Mouse (Mus musculus): ENCODE measurements around the gene Lrrc74a. TPM values are rescaled to one million over a fixed set of nuclear protein-coding genes. Genes with fewer than 3 reads are reported as not detected.

Lrrc74a gene
- total and polyA plus RNA-seq, 3 experiments, result not detected

DNA sequence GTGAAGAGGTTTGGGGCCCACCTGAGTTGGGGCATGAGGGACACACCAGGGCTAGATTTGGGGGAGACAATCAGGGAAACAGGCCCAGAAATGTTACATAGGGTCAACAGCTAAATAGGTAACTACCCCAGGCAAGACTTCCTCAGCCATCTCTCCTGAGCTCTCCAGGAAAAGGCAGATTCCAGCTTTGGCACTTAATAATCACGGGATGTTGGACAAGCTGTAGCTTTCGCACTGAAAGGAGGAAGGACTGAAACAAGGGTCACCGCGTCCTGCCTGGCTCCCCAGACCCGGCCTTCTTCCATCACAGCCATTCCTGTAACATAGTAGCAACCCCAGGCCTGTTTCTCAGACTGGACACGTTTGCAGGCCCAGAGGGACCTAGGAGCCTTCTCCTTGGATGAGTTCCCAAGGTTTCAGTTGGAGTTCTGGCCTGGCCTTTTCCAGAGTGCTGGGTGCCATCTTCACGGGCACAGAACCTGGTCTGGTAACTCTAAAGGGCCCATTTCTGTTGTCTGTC is 42.2 kb downstream of the Lrrc74a start:
- dilution Hi-C loops (cut with MboI; ENCODE audit: extremely low pct_ligation_motif_present, extremely low pct_unique_long_range_greater_than_20kb, low sequenced_read_pairs) (no loop called here), in situ Hi-C loops (cut with MboI; ENCODE audit: low pct_ligation_motif_present, low pct_unique_long_range_greater_than_20kb, low sequenced_read_pairs) (loop anchor here (10.0 kb wide), 1 partner anchor 158 kb away; no protein-coding TSS in a partner anchor)
- TF ChIP-seq MEF2A (IDR thresholded peaks at IDR 0.05; ENCODE audit: borderline replicate concordance, low read depth, low read length) (no peak), ELF1 (IDR thresholded peaks at IDR 0.05; ENCODE audit: low read depth, low read length) (no peak), NRF1 (IDR thresholded peaks at IDR 0.05; ENCODE audit: low read depth, low read length) (no peak), KAT2A (IDR thresholded peaks at IDR 0.05; ENCODE audit: insufficient replicate concordance, low read length) (no peak), POLR2AphosphoS2 (IDR thresholded peaks at IDR 0.05; ENCODE audit: low read depth, low read length) (no peak), JUND (conservative IDR thresholded peaks at IDR 0.05; ENCODE audit: low read depth, low read length) (no peak), RAD21 (IDR thresholded peaks at IDR 0.05; ENCODE audit: low read depth, low read length) (no peak), CTCF (conservative IDR thresholded peaks at IDR 0.05 in 1 of 2, IDR thresholded peaks at IDR 0.05 in 1 of 2; ENCODE audit: low read depth in 2 of 2, low read length in 2 of 2) (no peak), ZNF384 (IDR thresholded peaks at IDR 0.05; ENCODE audit: low read depth, low read length) (no peak), MAX (IDR thresholded peaks at IDR 0.05; ENCODE audit: low read length) (no peak), TCF12 (IDR thresholded peaks at IDR 0.05; ENCODE audit: low read depth, low read length) (no peak), BHLHE40 (IDR thresholded peaks at IDR 0.05; ENCODE audit: low read depth, low read length) (no peak), USF1 (IDR thresholded peaks at IDR 0.05; ENCODE audit: low read depth, low read length) (no peak), USF2 (conservative IDR thresholded peaks at IDR 0.05; ENCODE audit: low read depth, low read length) (no peak), ZKSCAN1 (IDR thresholded peaks at IDR 0.05; ENCODE audit: borderline replicate concordance, low read depth, low read length) (no peak), CHD1 (IDR thresholded peaks at IDR 0.05; ENCODE audit: low read depth, low read length) (no peak), CHD2 (IDR thresholded peaks at IDR 0.05; ENCODE audit: low read length) (no peak), ZMIZ1 (IDR thresholded peaks at IDR 0.05; ENCODE audit: low read depth, low read length) (no peak), SIN3A (IDR thresholded peaks at IDR 0.05; ENCODE audit: low read length) (no peak)

GRCm38 (mm10) chr12:86778531-86778930 is 44.4 kb downstream of the Lrrc74a start:
- Histone ChIP-seq H3K4me1 (ENCODE audit: control insufficient read depth in 1 of 2, insufficient read depth in 2 of 2) (peaks cover 3 to 23% of the 10 kb centered on the region in 2 experiments; a peak in 3 of 4 replicates), H3K9ac (ENCODE audit: insufficient read depth, low read depth) (no peak overlapping the region), H3K27me3 (replicated peaks) (no peaks in the 10 kb centered on the region), H3K36me3 (replicated peaks in 1 of 2; ENCODE audit: control insufficient read depth in 1 of 2, insufficient read depth in 1 of 2, low read length in 1 of 2) (no peaks in the 10 kb centered on the region), H3K9me3 (replicated peaks; ENCODE audit: low read length) (no peaks in the 10 kb centered on the region), H3K27ac (ENCODE audit: insufficient read depth, low read depth) (no peak overlapping the region), H3K4me2 (ENCODE audit: insufficient read depth, low read depth, poor library complexity, severe bottlenecking) (no peak overlapping the region), H3K79me2 (replicated peaks; ENCODE audit: control insufficient read depth, extremely low read depth, insufficient read depth, poor library complexity, severe bottlenecking) (no peaks in the 10 kb centered on the region), H3K4me3 (replicated peaks in 1 of 3; ENCODE audit: low read depth in 2 of 3, low read length in 2 of 3, poor library complexity in 1 of 3) (no peak overlapping the region)
- dilution Hi-C loops (cut with MboI; ENCODE audit: extremely low pct_ligation_motif_present, extremely low pct_unique_long_range_greater_than_20kb, low sequenced_read_pairs), result no loop called here
- TF ChIP-seq SIN3A (IDR thresholded peaks at IDR 0.05; ENCODE audit: low read length) (no peak), ZC3H11A (IDR thresholded peaks at IDR 0.05; ENCODE audit: low read depth, low read length) (no peak), NELFE (IDR thresholded peaks at IDR 0.05; ENCODE audit: low read depth, low read length) (no peak), JUND (conservative IDR thresholded peaks at IDR 0.05; ENCODE audit: low read depth, low read length) (no peak), TCF12 (IDR thresholded peaks at IDR 0.05; ENCODE audit: low read depth, low read length) (no peak), RCOR1 (conservative IDR thresholded peaks at IDR 0.05; ENCODE audit: low read depth, low read length) (no peak)
- DNase-seq (ENCODE audit: extremely low read depth), result no peak
- in situ Hi-C loops (cut with MboI; ENCODE audit: low pct_ligation_motif_present, low pct_unique_long_range_greater_than_20kb, low sequenced_read_pairs), result loop anchor here (10.0 kb wide), 1 partner anchor 156 kb away; no protein-coding TSS in a partner anchor

More for the DNA sequence above, 42.2 kb downstream of the Lrrc74a start:
- Histone ChIP-seq H3K9ac (ENCODE audit: insufficient read depth, low read depth) (no peak overlapping the region), H3K4me3 (replicated peaks in 1 of 3; ENCODE audit: low read depth in 2 of 3, low read length in 2 of 3, poor library complexity in 1 of 3) (no peak overlapping the region), H3K27ac (ENCODE audit: insufficient read depth, low read depth) (no peak overlapping the region), H3K4me1 (ENCODE audit: control insufficient read depth in 1 of 2, insufficient read depth in 2 of 2) (peaks cover 7 to 26% of the 10 kb centered on the region in 2 experiments; a peak in 3 of 4 replicates), H3K4me2 (ENCODE audit: insufficient read depth, low read depth, poor library complexity, severe bottlenecking) (no peak overlapping the region), H3K27me3 (replicated peaks) (no peaks in the 10 kb centered on the region), H3K79me2 (replicated peaks; ENCODE audit: control insufficient read depth, extremely low read depth, insufficient read depth, poor library complexity, severe bottlenecking) (no peaks in the 10 kb centered on the region), H3K36me3 (replicated peaks in 1 of 2; ENCODE audit: control insufficient read depth in 1 of 2, insufficient read depth in 1 of 2, low read length in 1 of 2) (no peaks in the 10 kb centered on the region), H3K9me3 (replicated peaks; ENCODE audit: low read length) (no peaks in the 10 kb centered on the region)
- no peak for DNase-seq (ENCODE audit: extremely low read depth)

All from CH12.LX (cell line).